Mouse (Mus musculus) frontal cortex, postnatal 36 days (tissue): ENCODE measurements around the gene 4930556J24Rik.
A peak's percentile ranks its signal among the peaks of the same experiment; 100 is the strongest.
"Not testable (repeated sequence)": the region's sequence is repeated elsewhere in the genome, so short reads cannot be mapped to it uniquely, and the experiment has no call there.

Source experiments
- DNase-seq, 2 experiments: peaks; one replicate each; pipeline ENCODE4 v3.0.0; 2022; ENCODE audit warnings: low spot score in 2 of 2

4930556J24Rik gene

GRCm38 (mm10) chr11:3976678-3977077 is at the start of gene 4930556J24Rik:
TSS of gene 4930556J24Rik (minus strand) at chr11:3976778.
- DNase-seq, result no peak

- no peak for DNase-seq
Observed at GRCm38 (mm10) chr11:4023321-4023720, 46.7 kb upstream of the 4930556J24Rik start.

- not testable (repeated sequence) for DNase-seq
Observed at GRCm38 (mm10) chr11:4022111-4022510, 45.5 kb upstream of the 4930556J24Rik start.

- not testable (repeated sequence) for DNase-seq
Observed at GRCm38 (mm10) chr11:4015796-4016195, 39.2 kb upstream of the 4930556J24Rik start.

GRCm38 (mm10) chr11:4012616-4013015 is 36.0 kb upstream of the 4930556J24Rik start:
- DNase-seq, result no peak

GRCm38 (mm10) chr11:4006462-4006861 is 29.9 kb upstream of the 4930556J24Rik start:
- no peak for DNase-seq

- DNase-seq, result no peak
Observed at GRCm38 (mm10) chr11:4005220-4005805, 28.7 kb upstream of the 4930556J24Rik start.

- peak; percentile 79 to 82 for DNase-seq
Observed at GRCm38 (mm10) chr11:4001603-4002002, 25.0 kb upstream of the 4930556J24Rik start.

GRCm38 (mm10) chr11:3999547-3999946 is 23.0 kb upstream of the 4930556J24Rik start:
- no peak for DNase-seq

GRCm38 (mm10) chr11:3997978-3998720 is 21.6 kb upstream of the 4930556J24Rik start:
- no peak for DNase-seq

- no peak for DNase-seq
Observed at GRCm38 (mm10) chr11:3996840-3997239, 20.3 kb upstream of the 4930556J24Rik start.

GRCm38 (mm10) chr11:3995511-3995910 is 18.9 kb upstream of the 4930556J24Rik start:
- DNase-seq, result no peak

GRCm38 (mm10) chr11:3993914-3994313 is 17.3 kb upstream of the 4930556J24Rik start:
- no peak for DNase-seq

GRCm38 (mm10) chr11:3993132-3993531 is 16.6 kb upstream of the 4930556J24Rik start:
- no peak for DNase-seq

- no peak for DNase-seq
Observed at GRCm38 (mm10) chr11:3989748-3990147, 13.2 kb upstream of the 4930556J24Rik start.

- no peak for DNase-seq
Observed at GRCm38 (mm10) chr11:3983863-3984745, 7.5 kb upstream of the 4930556J24Rik start.

- DNase-seq, result peak in 1 of 2 experiments; percentile 33
Observed at GRCm38 (mm10) chr11:3983291-3983862, 6.8 kb upstream of the 4930556J24Rik start, which contains the start of gene Gal3st1. TSS of gene Gal3st1 (plus strand) at chr11:3983636.

- no peak for DNase-seq
Observed at GRCm38 (mm10) chr11:3982275-3983209, 6.0 kb upstream of the 4930556J24Rik start.

- no peak for DNase-seq
Observed at GRCm38 (mm10) chr11:3981536-3981935, 5.0 kb upstream of the 4930556J24Rik start.

GRCm38 (mm10) chr11:3978421-3978820 is 1.8 kb upstream of the 4930556J24Rik start:
- DNase-seq, result no peak

GRCm38 (mm10) chr11:3974311-3974710 is 2.3 kb downstream of the 4930556J24Rik start:
- no peak for DNase-seq
